Mouse (Mus musculus) cerebellum, adult 11 months (tissue): ENCODE measurements at regions not wholly inside any gene's neighbourhood (a gene's known extent, or its start where the extent isn't known, plus 50 kb on each side); places are given as distances from the start of the nearest gene placed in this dataset.
"Not testable (repeated sequence)": the region's sequence is repeated elsewhere in the genome, so short reads cannot be mapped to it uniquely, and the experiment has no call there.

ENCODE experiments used
- DNase-seq: peaks from one replicate; pipeline ENCODE4 v3.0.0; 2022

GRCm38 (mm10) chr3:17452984-17453383, 495.2 kb upstream of the Cypt12 start:
- DNase-seq, result no peak

- DNase-seq, result no peak
Observed at GRCm38 (mm10) chr3:17460545-17460944, 487.7 kb upstream of the Cypt12 start.

- no peak for DNase-seq
Observed at GRCm38 (mm10) chr3:17461365-17461764, 486.8 kb upstream of the Cypt12 start.

- DNase-seq, result no peak
Observed at GRCm38 (mm10) chr3:17473812-17474211, 474.4 kb upstream of the Cypt12 start.

- DNase-seq, result no peak
Observed at GRCm38 (mm10) chr3:17489240-17490142, 458.7 kb upstream of the Cypt12 start.

- DNase-seq, result no peak
Observed at GRCm38 (mm10) chr3:17490632-17491031, 457.6 kb upstream of the Cypt12 start.

- DNase-seq, result no peak
Observed at GRCm38 (mm10) chr3:17498291-17498690, 449.9 kb upstream of the Cypt12 start.

GRCm38 (mm10) chr3:17501556-17501955, 446.7 kb upstream of the Cypt12 start:
- peak; percentile 2 for DNase-seq

- peak; percentile 12 for DNase-seq
Observed at GRCm38 (mm10) chr3:17541346-17541745, 406.9 kb upstream of the Cypt12 start.

GRCm38 (mm10) chr3:17547559-17548059, 400.6 kb upstream of the Cypt12 start:
- DNase-seq, result no peak

GRCm38 (mm10) chr3:17582487-17582886, 365.7 kb upstream of the Cypt12 start:
- no peak for DNase-seq

GRCm38 (mm10) chr3:17589956-17590546, 358.2 kb upstream of the Cypt12 start:
- no peak for DNase-seq

- no peak for DNase-seq
Observed at GRCm38 (mm10) chr3:17592463-17592862, 355.7 kb upstream of the Cypt12 start.

- DNase-seq, result no peak
Observed at GRCm38 (mm10) chr3:17596365-17596764, 351.8 kb upstream of the Cypt12 start.

- DNase-seq, result no peak
Observed at GRCm38 (mm10) chr3:17613486-17613885, 334.7 kb upstream of the Cypt12 start.

- peak; percentile 56 for DNase-seq
Observed at GRCm38 (mm10) chr3:17616439-17617070, 331.7 kb upstream of the Cypt12 start.

- DNase-seq, result no peak
Observed at GRCm38 (mm10) chr3:17619489-17619888, 328.7 kb upstream of the Cypt12 start.

GRCm38 (mm10) chr3:17619890-17620289, 328.3 kb upstream of the Cypt12 start:
- DNase-seq, result no peak

- DNase-seq, result no peak
Observed at GRCm38 (mm10) chr3:17620398-17620797, 327.8 kb upstream of the Cypt12 start.

GRCm38 (mm10) chr3:17632484-17632883, 315.7 kb upstream of the Cypt12 start:
- DNase-seq, result no peak

GRCm38 (mm10) chr3:17636276-17636675, 311.9 kb upstream of the Cypt12 start:
- DNase-seq, result no peak

GRCm38 (mm10) chr3:17659988-17660387, 288.2 kb upstream of the Cypt12 start:
- DNase-seq, result not testable (repeated sequence)

GRCm38 (mm10) chr3:17661987-17662386, 286.2 kb upstream of the Cypt12 start:
- DNase-seq, result no peak

GRCm38 (mm10) chr3:17667016-17667415, 281.2 kb upstream of the Cypt12 start:
- DNase-seq, result no peak
